Mouse (Mus musculus) CD4-positive helper T cell, adult 2 months (primary cell): ENCODE measurements around the gene Htr2a.

Experiments
- DNase-seq: peaks from one replicate; pipeline ENCODE4 v3.0.0-alpha.2; 2012; ENCODE audit warnings: low read depth, missing footprints, low spot score

Gene Htr2a

DNA sequence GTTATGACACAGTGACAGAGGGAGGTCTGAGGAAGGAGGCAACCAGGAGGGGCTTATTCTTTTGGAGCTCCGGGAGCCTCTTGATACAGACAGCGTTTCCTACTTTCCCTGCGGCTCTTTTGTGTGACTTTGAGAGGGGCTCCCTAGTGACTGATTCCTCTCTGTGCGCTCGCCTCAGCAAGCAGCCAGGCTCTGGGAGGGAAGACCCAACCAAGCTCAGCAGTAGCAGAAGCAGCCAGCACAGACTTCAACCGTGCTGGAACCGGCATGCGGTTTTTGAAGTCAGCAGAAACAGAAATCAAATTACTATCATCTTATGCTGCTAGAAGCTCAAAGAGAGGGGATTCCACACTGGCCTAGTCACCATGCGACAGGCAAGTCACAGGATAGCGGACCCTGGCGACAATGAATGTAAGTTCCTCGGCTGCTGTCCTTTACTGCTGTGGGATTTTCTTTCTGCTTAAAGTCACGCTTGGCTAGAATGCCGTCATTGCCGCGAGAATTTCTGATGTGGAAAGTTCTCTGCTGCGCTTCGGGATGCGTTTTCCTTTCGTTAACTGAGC lies at the start of gene Htr2a:
Gene Htr2a (plus strand): TSS at position 22 of the 563 bp plus-strand sequence.
- DNase-seq = peak; percentile 13

DNA sequence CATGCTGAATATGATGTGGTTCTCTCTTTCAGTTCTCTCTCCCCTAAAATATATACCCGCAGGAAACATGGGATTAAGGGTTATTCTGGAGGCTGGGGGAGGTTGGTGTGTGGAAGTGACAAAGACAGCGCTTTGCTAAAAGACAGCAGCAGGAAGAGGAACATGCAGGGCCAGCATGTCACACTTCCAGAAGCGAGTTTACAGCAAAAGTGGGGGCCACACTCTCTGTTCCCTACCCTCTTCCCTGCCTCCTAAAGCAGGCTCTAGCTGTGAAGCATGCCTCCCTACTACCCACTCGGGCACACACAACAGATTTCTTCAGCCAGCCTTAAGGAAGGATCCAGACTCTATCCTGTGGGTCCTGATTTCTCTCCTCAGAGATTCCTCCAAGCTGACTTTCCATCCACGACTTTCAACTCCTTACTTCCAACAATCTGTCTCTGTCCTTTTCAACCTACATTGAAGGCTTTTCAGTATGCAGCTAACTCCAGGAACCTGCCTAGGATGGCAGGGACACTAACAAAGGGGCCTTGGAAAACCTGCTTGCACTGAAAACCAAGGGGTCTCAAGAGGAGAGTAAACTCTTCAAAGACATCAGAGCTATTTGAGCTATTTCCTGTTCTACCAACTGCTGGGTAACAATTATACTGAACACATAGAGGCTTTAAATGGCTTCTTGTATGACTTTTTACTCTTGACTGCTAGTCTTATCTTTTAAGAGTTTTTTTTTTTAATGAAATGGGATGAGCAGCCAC lies 39.1 kb upstream of the Htr2a start:
- no peak for DNase-seq

DNA sequence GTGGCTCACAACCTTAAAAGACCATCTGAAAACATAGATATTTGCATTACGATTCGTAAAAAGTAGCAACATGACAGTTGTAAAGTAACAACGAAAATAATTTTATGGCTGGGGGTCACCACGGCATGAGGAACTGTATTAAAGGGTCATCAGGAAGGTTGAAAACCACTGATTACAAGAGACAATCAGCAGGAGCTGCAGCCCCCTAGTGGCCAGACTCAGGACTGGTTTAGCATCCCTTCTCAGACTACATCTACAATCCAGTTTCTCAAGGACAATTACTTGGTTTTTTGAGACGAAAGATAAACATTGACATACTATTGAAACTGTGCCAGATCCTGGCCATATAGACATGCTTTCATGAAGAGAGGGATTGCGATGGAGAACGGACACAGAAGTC lies 38.1 kb upstream of the Htr2a start:
- DNase-seq = peak; percentile 6

GRCm38 (mm10) chr14:74603131-74603766 lies 37.4 kb upstream of the Htr2a start:
- no peak for DNase-seq

- no peak for DNase-seq
These were observed 29.3 kb upstream of the Htr2a start for GRCm38 (mm10) chr14:74611326-74611725.

GRCm38 (mm10) chr14:74618858-74619257 lies 21.8 kb upstream of the Htr2a start:
- no peak for DNase-seq

DNA sequence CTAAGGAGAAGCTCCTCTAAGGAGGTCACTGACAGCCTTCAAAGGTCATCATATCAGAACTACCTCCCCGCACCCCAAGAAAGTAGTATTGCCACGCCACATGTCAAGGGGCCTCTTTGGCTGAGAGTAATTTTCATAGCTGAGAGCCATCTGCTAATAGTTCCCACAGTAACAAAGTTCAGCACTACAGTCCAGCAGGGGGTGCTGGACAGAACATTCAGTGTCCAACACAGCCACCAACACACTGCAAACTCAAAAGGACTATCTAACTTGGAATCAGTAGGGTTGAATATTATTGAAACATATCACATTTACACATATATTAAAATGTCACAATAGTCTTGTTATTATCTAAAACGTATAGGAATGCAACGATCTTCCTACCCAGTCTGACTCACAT lies 2.6 kb upstream of the Htr2a start:
- DNase-seq = no peak

- no peak for DNase-seq
These were observed 1.1 kb downstream of the Htr2a start for GRCm38 (mm10) chr14:74641668-74642230.

DNA sequence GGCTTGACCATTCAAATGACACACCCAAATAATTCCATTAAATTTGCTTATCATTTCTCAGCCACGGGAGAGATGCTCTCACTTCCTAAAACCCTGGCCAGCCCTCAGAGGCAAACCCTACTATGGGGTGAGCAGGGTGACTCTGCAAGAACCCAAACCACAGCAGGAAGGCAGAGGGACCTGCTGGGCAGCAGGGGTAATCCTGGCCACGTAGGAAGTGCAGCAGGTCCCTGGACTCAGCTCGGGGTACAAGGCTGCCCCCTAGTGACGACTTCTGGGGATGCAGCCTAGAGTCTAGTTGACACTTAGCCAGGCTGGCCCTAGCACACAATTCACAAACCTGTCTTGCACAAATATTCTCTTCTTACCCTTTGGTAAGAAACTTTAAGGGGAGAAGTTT lies 2.7 kb downstream of the Htr2a start:
- DNase-seq = peak; percentile 56

DNA sequence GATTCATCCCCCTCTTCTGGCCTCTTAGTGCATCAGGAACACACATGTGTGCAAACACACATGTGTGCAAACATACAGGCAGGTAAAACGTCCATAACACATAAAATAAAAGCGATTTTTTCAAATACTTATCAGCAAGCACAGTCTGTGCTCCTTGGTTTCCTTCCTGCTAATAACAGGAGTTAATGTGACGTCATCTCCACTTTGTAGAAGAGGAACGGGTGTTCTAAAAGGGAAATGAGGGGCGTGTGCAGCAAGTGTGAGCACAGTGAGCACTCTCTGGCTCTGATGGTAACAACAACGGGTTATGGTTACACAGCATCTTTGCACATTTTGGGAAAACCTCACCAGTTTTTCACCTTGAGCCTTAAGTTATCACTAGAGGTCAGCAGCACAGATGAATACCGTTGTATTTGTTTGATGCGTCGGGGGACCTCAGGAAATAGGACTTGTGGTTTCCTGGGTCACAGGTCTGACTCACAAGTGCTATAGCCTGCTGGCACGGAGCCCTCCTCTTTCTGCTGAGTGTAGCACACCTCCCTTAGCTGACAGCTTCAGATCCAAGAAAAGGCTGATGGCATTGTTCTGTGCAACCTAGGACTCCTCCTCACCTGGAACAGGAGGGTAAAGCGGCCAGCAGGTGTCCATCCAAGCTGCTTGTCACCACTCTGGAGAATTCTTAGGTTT lies 5.6 kb downstream of the Htr2a start:
- DNase-seq = peak; percentile 50

GRCm38 (mm10) chr14:74650001-74650400 lies 9.4 kb downstream of the Htr2a start:
- DNase-seq = no peak

DNA sequence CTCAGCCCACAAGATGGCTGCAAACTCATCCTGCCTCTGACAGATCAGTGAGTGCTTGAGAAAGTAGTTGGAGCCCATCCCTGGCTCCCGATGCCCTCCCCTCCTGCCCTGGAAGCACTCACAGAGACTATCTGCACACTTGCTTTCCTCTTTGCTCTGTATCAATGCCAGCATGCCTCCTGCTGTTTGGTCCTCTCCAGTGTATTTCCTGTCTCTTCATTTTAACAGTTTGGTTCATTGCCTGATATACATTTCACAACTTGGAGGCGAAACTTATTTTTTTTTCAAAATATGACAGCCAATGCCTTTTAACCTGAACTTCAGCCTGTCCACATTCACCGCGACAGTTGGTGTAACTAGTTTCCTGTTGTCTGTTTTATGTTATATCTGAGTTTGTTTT lies 11.0 kb downstream of the Htr2a start:
- no peak for DNase-seq

- no peak for DNase-seq
These were observed 16.6 kb downstream of the Htr2a start for GRCm38 (mm10) chr14:74657227-74657626.

DNA sequence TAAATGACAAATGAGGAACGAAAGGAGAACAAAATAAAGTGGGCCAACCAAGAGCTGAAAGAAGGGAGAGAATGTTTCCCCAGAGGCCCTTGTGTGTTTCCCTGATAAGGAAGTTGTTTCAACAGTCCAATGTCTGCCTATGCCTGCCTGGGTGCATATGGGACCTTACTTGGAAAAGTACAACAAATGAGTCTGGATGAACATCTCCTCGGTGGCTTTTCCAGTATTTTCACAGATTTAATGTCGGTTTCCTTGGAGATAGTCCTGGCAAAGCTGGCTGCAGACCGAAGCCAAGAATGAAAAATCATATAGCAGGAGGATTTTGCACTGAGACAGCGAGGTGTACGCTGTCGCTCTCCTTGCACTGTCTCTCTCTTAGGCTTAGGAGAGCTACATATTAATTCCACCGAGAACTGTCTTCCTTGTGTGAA lies 18.8 kb downstream of the Htr2a start:
- no peak for DNase-seq

DNA sequence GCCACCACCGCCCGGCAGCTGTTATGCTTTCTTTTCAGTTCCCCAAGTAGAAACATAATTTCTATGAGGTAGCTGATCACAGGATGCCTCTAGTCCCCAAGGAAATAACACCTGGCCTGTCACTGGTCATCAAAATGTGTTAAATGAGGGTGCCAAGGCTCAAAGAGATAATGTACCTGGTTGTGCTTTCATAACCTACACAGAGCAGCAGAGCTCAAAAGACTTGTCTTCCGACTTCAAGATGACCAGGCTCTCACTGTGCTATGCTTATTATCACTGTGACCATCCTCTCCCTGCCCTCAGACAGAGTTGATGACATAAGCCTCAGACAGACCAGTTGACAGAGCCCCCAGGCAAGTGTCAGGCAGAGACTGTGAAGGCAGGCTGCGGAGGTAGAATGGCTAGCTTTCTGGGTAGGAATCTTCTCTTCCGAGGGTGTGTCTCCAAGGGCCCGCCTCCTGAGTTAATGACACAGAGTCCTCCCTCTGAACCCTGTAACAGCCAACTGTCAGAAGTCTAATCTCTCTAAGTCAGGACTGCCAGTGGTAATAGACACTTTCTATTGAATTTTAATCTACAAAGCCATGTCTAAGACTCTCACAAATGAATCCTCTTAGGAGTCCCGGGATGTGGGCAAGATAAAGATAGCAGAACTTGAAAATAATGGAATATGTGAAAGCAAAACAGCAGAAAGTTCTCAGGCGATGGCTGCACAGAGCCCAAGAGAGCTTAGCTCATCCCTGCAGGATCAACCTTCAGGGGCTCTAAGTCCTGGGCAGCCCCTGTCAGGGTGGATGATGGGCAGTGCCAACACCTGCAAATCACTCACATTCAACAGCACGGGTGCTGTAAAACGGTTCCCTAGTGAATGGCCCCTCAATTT lies 31.7 kb downstream of the Htr2a start:
- no peak for DNase-seq

DNA sequence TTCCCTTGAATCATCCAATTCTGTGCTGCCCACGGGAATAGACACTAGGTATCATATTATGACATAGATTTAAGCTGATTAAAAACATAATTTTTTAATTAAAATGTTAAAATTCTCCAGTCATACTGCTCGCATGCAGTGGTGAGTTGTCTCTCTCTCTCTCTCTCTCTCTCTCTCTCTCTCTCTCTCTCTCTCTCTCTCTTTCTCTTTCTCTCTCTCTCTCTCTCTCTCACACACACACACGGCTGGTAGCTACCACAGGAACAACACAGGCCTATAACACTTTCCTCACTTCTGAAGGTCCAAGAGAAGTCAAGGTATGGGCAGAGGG lies 32.3 kb downstream of the Htr2a start:
- no peak for DNase-seq

GRCm38 (mm10) chr14:74673584-74673983 lies 32.9 kb downstream of the Htr2a start:
- no peak for DNase-seq

DNA sequence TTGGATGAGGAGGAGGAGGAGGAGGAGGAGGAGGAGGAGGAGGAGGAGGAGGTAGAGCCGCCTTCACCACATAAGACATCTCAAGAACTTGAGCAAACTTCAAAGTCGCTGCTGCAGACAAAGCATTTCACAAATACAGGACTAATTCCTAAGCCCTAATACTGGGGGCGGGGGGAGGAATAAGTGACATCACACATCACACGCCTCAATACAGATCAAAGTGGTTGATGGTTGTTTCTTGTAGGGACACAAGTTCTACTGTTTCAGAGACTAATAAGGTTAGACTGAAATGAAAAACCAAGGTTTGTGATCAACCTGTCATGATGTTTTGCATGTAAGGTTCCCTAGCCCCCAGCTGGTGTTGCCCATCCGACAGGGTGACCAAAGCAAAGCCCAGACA lies 39.2 kb downstream of the Htr2a start:
- no peak for DNase-seq

DNA sequence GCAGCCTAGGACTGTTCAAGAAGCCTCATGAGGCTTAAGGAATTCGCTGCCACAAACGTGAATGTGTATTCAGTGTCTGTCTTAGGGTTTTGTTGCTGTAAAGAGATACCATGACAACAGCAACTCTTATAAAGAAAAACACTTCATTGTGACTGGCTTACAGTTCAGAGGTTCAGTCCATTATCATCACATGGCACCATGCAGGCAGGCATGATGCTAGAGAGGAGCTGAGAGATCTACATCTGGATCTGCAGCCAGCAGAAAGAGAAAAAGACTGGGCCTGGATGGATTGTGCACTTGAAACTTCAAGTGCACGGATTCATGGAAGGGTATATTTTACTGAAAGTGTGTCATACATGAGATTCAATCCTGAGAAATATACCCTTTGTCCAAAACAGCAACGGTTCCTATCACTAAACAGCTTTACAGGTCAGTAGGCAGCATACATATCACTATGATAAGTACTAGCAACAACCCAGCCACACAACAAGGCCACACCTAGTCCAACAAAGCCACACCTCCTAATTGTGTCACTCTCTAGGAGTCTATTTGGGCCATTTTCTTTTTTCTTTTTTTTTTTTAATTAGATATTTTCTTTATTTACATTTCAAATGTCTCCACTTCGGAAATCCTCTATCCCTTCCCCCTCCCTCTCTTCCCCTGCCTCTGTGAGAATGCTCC lies 43.8 kb downstream of the Htr2a start:
- DNase-seq = no peak

- DNase-seq = no peak
These were observed 51.3 kb downstream of the Htr2a start for GRCm38 (mm10) chr14:74691963-74692362.

DNA sequence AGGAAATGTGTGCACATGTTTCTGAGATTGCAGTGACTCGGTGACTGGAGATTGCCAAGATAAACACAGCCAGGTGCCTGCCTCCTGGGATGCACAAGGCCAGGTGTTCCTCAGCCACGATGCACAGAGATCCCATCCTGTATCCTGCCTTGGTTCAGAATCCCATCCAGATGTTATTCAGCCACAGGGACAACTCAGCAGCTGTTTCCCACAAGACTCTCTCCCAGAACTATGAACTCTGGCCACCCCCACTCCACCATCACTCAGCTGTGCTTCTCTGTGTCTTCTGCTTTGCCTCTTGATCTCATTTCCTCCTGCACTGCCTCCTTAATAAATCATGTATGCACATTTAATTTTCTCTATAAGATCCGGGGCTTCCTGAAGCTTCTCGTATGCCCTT lies 56.1 kb downstream of the Htr2a start:
- DNase-seq = no peak
